Mouse (Mus musculus) megakaryocyte, embryonic 14.5 days (primary cell): ENCODE measurements around the gene Kctd2.
"Not testable (repeated sequence)": the region's sequence is repeated elsewhere in the genome, so short reads cannot be mapped to it uniquely, and the experiment has no call there.

Experiments used
- FLI1 ChIP-seq: IDR thresholded peaks from 2 replicates; pipeline ENCODE4 v1.6.1; 2012; ENCODE audit warnings: low read length, inconsistent platforms, mixed read lengths
- GATA1 ChIP-seq: IDR thresholded peaks from 3 replicates; pipeline ENCODE4 v1.6.1; 2012; ENCODE audit warnings: mixed read lengths, low read length, inconsistent platforms, borderline replicate concordance

- not testable (repeated sequence) for TF ChIP-seq GATA1, FLI1
Measured at GRCm38 (mm10) chr11:115454822-115455221, 34.9 kb downstream of the Kctd2 start.
